Mouse (Mus musculus): ENCODE results near the gene Prkcg.
A peak's percentile ranks its signal among the peaks of the same experiment; 100 is the strongest.

Prkcg gene

GRCm38 (mm10) chr7:3365547-3366279, 76.7 kb downstream of the Prkcg start:
- DNase-seq (ENCODE audit: low spot score): no peak

GRCm38 (mm10) chr7:3366705-3367516, 77.9 kb downstream of the Prkcg start:
- no peak for DNase-seq (ENCODE audit: low spot score)

GRCm38 (mm10) chr7:3367569-3367968, 78.6 kb downstream of the Prkcg start:
- DNase-seq (ENCODE audit: low spot score): no peak

GRCm38 (mm10) chr7:3368311-3368710, 79.3 kb downstream of the Prkcg start:
- DNase-seq (ENCODE audit: low spot score): no peak

GRCm38 (mm10) chr7:3369189-3369588, 80.2 kb downstream of the Prkcg start:
- no peak for DNase-seq (ENCODE audit: low spot score)

- DNase-seq (ENCODE audit: low spot score): no peak
These were observed 81.4 kb downstream of the Prkcg start for GRCm38 (mm10) chr7:3370407-3370806.

- no peak for DNase-seq (ENCODE audit: low spot score)
These were observed 83.4 kb downstream of the Prkcg start for GRCm38 (mm10) chr7:3372376-3372775.

GRCm38 (mm10) chr7:3373754-3374153, 84.8 kb downstream of the Prkcg start:
- no peak for DNase-seq (ENCODE audit: low spot score)

GRCm38 (mm10) chr7:3376831-3377230, 87.9 kb downstream of the Prkcg start:
- peak; percentile 16 for DNase-seq (ENCODE audit: low spot score)

Measured in MN1 (cell line).